Mouse (Mus musculus): Measurements from ENCODE around the gene Klhl41.

The Klhl41 gene

DNA sequence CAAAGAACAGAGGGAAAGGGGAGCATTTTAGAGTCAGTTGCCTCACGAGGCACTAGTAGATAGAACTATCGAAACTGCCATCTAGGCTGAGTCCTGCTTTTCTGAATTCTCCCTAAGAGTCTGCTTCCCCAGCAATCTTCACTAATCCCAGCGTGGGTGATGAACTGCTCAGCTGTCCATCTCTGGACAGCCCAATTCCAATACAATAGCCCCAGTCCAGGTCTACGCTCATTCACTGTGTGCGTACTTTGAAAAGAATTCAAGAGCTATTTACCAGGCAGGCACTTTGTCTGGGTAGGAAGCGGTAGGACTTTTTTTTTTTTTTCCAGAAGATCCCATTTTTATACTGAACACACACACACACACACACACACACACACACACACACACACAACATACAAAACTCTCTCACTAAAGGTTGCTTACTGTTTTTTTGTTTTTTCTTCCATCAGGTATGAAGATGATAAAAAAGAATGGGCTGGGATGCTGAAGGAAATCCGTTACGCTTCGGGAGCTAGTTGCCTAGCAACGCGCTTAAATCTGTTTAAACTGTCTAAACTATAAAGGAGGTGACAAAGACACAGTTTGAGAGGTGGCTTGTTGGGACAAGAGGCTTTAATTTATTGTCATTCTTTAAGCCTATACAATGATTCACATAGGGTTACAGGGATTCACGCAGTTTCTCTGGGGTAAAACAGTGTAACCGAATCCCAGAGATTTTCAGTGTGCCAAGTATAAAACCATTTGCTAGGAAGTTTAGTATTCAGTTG, 13.3 kb downstream of the Klhl41 start:
- no peak for DNase-seq (ENCODE audit: low read depth)

DNA sequence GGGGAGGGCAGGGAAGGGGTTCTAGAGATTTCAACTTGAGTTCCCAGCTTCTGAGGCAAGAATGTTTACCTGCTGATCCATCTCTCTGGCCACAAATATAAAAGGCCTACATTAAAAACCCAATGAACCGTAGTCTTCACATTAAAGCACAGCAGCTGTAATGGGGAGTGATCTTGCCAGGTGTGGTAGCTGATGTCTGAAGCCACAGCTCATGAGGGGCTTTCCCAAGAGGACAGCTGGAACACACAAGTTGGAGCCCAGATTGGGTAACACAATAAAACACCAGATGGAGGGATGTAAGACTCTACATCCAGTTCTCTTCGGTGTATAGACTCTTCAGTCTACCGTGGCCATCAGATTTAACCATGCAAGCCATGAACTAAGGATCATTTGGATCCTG, 14.6 kb downstream of the Klhl41 start:
- DNase-seq (ENCODE audit: low read depth): no peak

DNA sequence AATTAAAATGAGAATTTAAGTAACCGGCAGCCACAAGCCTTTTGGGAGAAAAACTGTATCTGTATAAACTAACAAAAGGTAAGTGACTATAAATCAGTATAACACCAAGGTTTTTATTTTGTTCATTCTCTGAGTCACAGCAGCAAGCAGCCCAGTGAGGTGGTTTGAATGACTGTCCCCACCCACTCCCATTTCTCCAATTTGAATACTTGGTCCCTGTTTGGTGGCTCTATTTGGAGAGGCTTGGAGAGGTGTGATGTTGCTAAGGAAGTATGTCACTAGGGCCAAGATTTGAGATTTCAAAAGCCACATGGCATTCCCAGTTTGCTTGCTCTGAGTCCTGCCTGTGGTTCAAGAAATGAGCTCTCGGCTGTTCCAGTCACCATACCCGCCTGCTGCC, 20.3 kb downstream of the Klhl41 start:
- no peak for DNase-seq (ENCODE audit: low read depth)

DNA sequence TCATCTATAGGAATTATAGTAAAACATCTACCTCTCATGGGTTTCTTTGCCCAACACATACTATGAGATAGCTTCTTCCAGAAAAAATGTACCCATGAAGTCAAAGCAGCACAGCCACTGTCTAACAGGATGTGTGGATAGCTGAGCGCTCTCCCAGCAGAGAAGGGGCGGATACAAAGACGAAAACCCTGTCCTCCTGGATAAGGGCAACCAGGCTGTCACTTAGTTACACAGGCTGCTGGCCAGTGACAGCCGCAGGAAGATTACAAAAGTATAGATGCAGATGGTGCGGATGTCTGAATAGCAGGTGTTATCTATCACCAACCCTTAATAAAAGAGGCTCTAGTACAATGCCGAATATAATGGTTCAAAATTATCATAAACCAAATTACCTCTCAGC, 20.9 kb downstream of the Klhl41 start:
- no peak for DNase-seq (ENCODE audit: low read depth)

DNA sequence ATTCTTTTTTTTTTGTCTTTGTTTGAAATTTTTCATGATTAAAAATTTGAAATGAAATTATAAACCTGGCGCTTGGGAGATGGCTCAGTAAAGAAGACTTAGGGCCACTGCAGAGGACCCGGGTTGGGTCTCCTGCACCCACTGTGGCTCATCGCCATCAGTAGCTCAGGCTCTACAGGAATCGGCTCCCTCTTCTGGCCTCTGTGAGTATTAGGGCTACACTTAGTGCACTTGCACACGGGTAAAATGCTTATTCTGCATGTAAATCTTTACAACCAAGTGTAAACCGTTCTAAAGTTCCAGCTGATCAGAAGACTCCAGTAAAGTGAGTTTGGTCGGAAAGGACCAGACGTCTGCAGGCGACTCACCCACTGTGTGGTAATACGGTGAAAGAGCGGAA, 23.6 kb downstream of the Klhl41 start:
- no peak for DNase-seq (ENCODE audit: low read depth)

DNA sequence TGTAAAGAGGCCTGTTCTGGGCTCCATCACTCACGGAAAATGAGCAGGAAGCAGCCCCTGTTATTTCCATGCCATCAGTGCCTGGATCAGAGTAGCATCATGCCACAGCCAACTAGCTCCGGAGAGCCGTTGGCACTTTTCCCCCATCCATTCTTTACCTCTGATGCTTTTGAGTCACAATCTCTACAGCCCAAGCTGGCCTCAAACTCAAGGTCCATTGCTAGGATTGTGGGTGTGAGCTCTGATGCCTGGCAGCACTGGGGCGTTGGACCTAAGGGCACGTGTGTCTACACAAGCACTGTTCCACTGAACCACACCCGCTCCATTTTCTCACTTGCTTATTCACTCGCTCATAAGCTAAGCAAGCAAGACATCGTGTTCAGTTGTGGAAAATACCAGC, 30.5 kb downstream of the Klhl41 start:
- no peak for DNase-seq (ENCODE audit: low read depth)

DNA sequence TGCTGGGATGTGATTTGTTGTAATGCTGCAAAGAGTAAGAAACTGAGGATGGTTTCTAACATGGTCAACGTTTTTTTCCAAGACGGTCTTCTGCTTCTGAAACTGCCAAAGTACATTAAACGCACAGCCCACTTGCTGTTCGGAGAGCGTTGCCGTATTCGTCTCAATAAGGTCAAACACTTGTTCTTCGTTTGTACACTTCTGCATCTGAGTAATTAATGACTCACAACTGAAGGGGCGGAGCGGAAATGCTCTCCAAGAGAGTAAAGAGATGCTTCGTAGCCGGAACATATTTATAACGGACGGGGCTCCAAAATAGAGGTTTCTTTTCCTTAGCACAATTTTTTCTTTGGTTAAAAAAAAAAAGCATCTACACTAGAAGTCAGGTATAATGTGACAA, 42.3 kb downstream of the Klhl41 start:
- DNase-seq (ENCODE audit: low read depth): no peak

DNA sequence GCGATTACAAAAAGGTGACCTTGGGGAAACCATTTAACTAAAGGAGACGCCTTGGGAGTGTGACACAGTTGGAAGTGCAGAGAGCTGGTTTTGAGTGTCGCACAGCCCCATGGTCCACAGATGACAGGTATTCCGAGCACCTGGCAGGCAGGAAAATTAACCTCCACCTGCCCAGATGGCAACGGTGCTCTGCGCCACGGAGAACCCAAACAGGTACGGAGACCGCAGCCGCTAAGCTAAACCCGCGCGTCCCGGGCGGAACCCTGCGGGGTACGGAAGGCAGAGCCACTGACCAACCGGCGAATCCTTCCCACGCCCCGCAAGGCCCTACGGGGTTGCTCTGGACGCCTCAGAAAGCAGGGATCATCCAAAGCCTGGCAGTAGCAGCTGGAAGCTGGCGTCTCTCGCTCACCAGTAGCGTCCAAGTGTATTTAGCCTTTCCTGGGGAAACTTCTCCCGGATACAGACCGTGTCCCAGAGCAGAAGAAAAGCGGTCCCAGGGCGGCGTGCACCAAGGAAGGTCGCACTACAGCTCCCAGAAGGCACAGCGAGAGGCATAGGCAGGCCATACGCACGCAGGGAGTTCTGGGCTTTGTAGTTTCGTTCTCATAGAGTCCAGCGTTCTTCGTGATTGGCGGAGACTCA, 43.2 kb downstream of the Klhl41 start, which contains the start of gene Fastkd1:
Gene Fastkd1 (minus strand): TSS at position 536 of the 645 bp plus-strand sequence.
- peak; percentile 82 for DNase-seq (ENCODE audit: low read depth)

DNA sequence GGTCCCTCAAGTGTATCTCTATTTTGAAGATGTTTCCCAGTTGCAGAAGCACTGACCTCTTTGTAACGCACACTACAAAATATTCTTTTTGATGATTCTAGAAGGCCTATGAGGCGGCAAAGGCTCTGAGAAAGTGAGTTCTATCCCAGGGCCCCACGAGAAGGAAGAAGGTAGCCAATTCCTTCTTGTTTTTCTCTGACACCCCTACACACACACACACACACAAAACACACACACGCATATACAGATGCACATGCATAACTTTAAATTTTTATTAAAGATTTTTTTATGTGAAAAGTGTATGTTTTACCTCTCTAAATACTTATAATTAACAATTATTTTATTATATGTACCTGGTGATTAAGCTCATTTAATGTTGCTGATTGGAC, 43.7 kb downstream of the Klhl41 start:
- no peak for DNase-seq (ENCODE audit: low read depth)

DNA sequence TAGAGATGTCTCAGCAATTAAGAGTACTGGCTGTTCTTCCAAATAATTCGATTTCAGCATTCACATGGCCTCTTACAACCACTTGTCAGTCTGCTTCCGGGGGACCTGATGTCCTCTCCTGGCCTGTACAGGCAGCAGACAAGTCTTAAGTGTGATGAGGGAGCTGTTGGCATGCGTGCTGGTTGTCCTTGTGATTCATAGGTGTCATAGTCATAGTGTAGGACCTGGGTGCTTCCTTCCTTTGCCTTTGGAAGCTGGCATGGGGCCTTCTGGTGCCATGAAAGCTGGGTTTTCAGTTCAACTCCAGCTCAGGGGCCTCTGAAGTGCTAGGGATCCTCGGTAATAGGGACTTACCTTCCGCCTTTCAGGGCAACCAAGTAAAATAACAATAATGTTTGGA, 44.2 kb downstream of the Klhl41 start:
- DNase-seq (ENCODE audit: low read depth): peak; percentile 3

DNA sequence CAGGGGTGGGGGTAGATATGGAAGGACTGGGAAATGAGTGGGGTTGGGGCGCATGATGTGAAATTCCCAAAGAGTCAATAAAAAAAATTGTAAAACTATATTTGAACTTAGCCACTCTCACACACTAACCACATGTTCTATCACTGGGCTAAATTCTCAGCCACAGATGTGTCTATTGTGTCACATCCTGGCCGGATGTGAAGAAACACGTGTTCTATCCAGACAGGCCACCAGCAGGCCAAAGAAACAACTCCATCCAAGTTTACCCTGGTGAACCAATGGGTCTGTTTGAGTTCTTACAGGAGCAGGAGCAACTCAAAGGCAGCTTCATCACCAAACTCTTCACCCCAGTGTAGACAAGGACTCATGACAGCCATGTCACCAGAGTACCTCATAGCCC, 46.6 kb downstream of the Klhl41 start:
- no peak for DNase-seq (ENCODE audit: low read depth)

DNA sequence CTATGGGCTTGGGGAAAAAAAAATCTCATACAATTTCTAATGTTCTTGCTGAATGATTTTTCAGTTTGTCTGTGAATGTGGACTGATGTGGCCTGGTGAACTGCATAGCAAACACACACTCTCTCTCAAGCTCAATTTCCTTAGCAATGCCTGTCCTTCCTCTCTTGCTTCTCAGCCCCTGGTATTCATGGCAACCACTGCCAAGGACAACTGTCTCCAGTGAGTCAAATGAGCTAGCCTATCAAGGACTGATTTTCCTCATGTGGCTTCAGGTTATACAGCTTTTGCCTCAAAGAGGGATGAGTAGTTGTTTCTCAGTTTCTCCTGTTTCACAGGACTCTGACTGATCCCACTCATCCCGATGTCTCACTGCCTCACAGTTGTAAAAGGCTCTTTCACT, 49.2 kb downstream of the Klhl41 start:
- no peak for DNase-seq (ENCODE audit: low read depth)

DNA sequence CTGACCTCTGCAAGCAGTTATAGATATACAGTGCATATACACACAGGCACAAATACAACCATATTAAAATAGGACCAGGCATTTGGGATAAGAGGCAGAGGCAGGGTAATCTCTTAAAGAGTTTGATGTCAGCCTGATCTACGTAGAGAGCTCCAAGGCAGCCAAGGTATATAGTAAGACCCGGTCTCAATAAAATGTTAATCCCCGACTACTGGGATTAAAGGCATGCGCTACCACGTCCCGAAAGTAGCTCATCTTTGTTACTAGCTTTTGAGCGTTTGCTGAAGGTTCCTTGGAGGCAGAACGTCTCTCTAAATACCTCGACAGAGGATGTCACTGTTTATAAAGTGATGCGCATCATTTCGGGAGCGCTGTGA, 52.3 kb downstream of the Klhl41 start, which contains the start of gene Ppig:
Gene Ppig (plus strand): TSS at position 273 of the 377 bp plus-strand sequence.
- no peak for DNase-seq (ENCODE audit: low read depth)

DNA sequence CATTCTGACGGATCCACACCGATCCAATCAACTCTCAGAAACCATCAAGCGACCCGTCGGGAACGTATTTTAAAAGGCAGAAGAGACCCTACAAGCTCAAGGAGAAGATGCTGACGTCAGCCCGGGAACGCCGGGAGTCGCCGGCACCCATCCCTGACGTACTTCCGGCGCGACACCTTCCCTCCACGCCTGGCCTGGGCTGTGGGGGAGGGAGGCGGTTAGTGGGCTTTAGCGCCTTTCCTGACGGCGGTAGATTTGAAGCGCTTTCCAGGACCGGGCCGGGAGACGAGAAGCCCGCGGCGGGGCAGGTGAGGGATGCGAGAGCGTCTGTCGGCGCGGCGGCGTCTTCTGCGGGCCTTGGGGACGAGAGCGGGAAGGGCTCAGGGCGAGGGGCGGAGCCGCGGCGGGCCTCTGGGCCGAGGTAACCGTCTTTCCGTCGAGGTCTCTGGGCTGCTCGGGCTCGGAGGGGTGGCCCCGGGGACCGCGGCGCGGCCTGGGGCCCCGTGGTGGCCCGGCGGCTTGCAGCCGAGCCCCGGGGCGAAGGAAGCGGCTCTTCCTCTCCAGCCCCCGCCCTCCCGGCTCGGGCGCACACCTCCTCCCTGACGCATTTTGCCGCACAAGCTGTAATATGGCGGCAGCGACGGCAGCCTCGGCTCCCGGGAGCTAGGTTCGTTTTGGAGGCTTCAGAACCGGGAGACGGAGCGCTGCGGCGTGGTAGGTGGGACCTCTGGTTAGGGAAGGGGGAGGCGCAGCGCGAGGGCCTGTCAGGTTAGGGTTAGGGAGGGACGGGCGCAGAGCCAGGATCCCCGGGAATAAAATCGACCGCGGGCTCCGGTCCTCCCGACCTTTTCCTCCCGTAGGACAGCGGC, 53.0 kb downstream of the Klhl41 start:
- DNase-seq (ENCODE audit: low read depth): peak; percentile 92

DNA sequence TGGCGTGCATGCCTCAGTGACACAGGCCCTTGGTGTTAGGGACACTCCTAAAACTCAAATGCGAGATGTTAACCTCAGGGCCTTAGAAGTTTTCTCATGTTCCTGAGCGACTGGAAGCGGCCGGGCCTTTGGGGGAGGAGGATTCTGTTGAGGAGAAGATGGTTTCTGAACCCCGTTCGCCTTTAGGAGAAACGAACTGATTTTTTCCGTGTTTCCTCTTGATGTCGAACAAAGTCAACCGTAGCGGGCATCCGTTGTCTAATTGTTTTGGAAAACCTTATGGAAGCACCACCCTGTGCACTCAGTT, 53.6 kb downstream of the Klhl41 start:
- no peak for DNase-seq (ENCODE audit: low read depth)

All from naive thymus-derived CD4-positive, alpha-beta T cell, adult 2 months (primary cell).